18 mouse cellular contexts compared by ENCODE assay signal in genomic region chr10:53175946-53176345, GRCm38 (mm10).
DNase-seq lines count a peak whose midpoint lies in the region; ATAC-seq lines count a peak whose summit lies in the region.
"Had no signal": no experiment of that assay in that cellular context is flagged by ENCODE, and none has a peak within 500 bp of the region (broad histone marks: within the 10 kb centered on the region; RNA-seq: fewer than 3 reads in every experiment).

No protein-coding gene starts in this region.

- peaks cover 8% of the 10 kb centered on the region for H3K4me1 ChIP-seq in heart, embryonic 11.5 days (ENCODE audit: control insufficient read depth, insufficient read depth, low read length)
- peaks cover 25% of the 10 kb centered on the region for H3K4me1 ChIP-seq in heart, embryonic 15.5 days (replicated peaks)
- H3K4me1 ChIP-seq in hindbrain, embryonic 10.5 days (replicated peaks) = no peaks in the 10 kb centered on the region

- 40% methylated on average over 2 of the region's 2 CpGs for WGBS in heart, embryonic 11.5 days (ENCODE audit: insufficient replicate concordance)
- WGBS in heart, embryonic 15.5 days = 37% methylated on average over 2 of the region's 2 CpGs
- WGBS in hindbrain, embryonic 10.5 days = 94% methylated on average over 2 of the region's 2 CpGs

- no peak for ATAC-seq in heart, embryonic 11.5 days (replicated peaks; ENCODE audit: insufficient number of reproducible peaks, low FRiP score, low TSS enrichment)
- ATAC-seq in heart, embryonic 15.5 days (replicated peaks; ENCODE audit: insufficient number of reproducible peaks, insufficient read depth, low FRiP score, low read depth) = peak; percentile 56; the same call in 1 of the 2 replicates
- ATAC-seq: forebrain, embryonic 13.5 days; forebrain, postnatal 0 days; intestine, embryonic 15.5 days had no signal

- H3K9me3 ChIP-seq in heart, embryonic 11.5 days (replicated peaks; ENCODE audit: control insufficient read depth, low read length) = no peaks in the 10 kb centered on the region
- H3K9me3 ChIP-seq in heart, embryonic 15.5 days (replicated peaks) = no peaks in the 10 kb centered on the region
- H3K9me3 ChIP-seq in hindbrain, embryonic 10.5 days = no peaks in the 10 kb centered on the region
- H3K9me3 ChIP-seq: embryonic facial prominence, embryonic 13.5 days; forebrain, embryonic 13.5 days; intestine, embryonic 15.5 days had no signal

- no peak overlapping the region for H3K9ac ChIP-seq in heart, embryonic 11.5 days (ENCODE audit: low read depth, low read length)
- no peak overlapping the region for H3K9ac ChIP-seq in heart, embryonic 15.5 days
- H3K9ac ChIP-seq: embryonic facial prominence, embryonic 13.5 days; forebrain, embryonic 13.5 days; forebrain, postnatal 0 days; hindbrain, embryonic 14.5 days; intestine, embryonic 15.5 days had no signal

- H3K4me2 ChIP-seq in heart, embryonic 11.5 days = no peak overlapping the region
- H3K4me2 ChIP-seq in heart, embryonic 15.5 days = no peak overlapping the region
- H3K4me2 ChIP-seq: embryonic facial prominence, embryonic 13.5 days; forebrain, embryonic 13.5 days; hindbrain, embryonic 14.5 days; intestine, embryonic 15.5 days had no signal

- DNase-seq in heart, adult 18-20 months = peak; percentile 50 to 71
- peak; percentile 52 to 56 for DNase-seq in heart, adult 9 months (ENCODE audit: low spot score in 2 of 2)
- no peak for DNase-seq in retina, postnatal 1 day
- no peak for DNase-seq in adrenal gland, adult 2 months
- DNase-seq in hindbrain, embryonic 10.5 days (ENCODE audit: low spot score) = no peak
- DNase-seq: adrenal gland, postnatal 14 days; cerebellum, adult 18-20 months; cerebellum, adult 9-11 months; cerebellum, postnatal 36 days; forebrain, postnatal 0 days; gastrocnemius, postnatal 14 days; kidney, adult 18-20 months had no signal

- H3K36me3 ChIP-seq in heart, embryonic 11.5 days (ENCODE audit: control insufficient read depth, insufficient read depth, low read length) = no peaks in the 10 kb centered on the region
- no peaks in the 10 kb centered on the region for H3K36me3 ChIP-seq in heart, embryonic 15.5 days
- no peaks in the 10 kb centered on the region for H3K36me3 ChIP-seq in hindbrain, embryonic 10.5 days
- H3K36me3 ChIP-seq: embryonic facial prominence, embryonic 13.5 days; intestine, embryonic 15.5 days had no signal

- no peaks in the 10 kb centered on the region for H3K27me3 ChIP-seq in heart, embryonic 11.5 days (ENCODE audit: control insufficient read depth, insufficient read depth, low read length)
- H3K27me3 ChIP-seq in heart, embryonic 15.5 days = no peaks in the 10 kb centered on the region
- H3K27me3 ChIP-seq in hindbrain, embryonic 10.5 days (ENCODE audit: insufficient read depth, poor library complexity, severe bottlenecking) = no peaks in the 10 kb centered on the region
- H3K27me3 ChIP-seq: embryonic facial prominence, embryonic 13.5 days; forebrain, embryonic 13.5 days; intestine, embryonic 15.5 days had no signal

- no peak overlapping the region for H3K27ac ChIP-seq in heart, embryonic 11.5 days (ENCODE audit: low read depth, low read length)
- peak overlapping the region; percentile 87 for H3K27ac ChIP-seq in heart, embryonic 15.5 days
- H3K27ac ChIP-seq in hindbrain, embryonic 10.5 days = no peak overlapping the region
- H3K27ac ChIP-seq: embryonic facial prominence, embryonic 13.5 days; forebrain, embryonic 13.5 days; hindbrain, embryonic 14.5 days; intestine, embryonic 15.5 days had no signal

- H3K4me3 ChIP-seq in heart, embryonic 11.5 days (ENCODE audit: low read depth, low read length) = no peak overlapping the region
- no peak overlapping the region for H3K4me3 ChIP-seq in heart, embryonic 15.5 days
- H3K4me3 ChIP-seq in hindbrain, embryonic 10.5 days = no peak overlapping the region
- H3K4me3 ChIP-seq: embryonic facial prominence, embryonic 13.5 days; forebrain, embryonic 13.5 days; intestine, embryonic 15.5 days had no signal

Comparison
In these comparisons a context has a peak if more than half of its experiments do, and no peak if none do; other contexts are left out.
1. DNase-seq: peak in heart, adult 18-20 months (2 of 2) and heart, adult 9 months (2 of 2); none in retina, postnatal 1 day (single experiment), adrenal gland, adult 2 months (single experiment) and hindbrain, embryonic 10.5 days (single experiment).